Mouse (Mus musculus): Measurements from ENCODE around the gene Tex12. TPM values are rescaled to one million over a fixed set of nuclear protein-coding genes. Genes with fewer than 3 reads are reported as not detected.

Gene Tex12
- polyA plus RNA-seq (2011; ENCODE audit: insufficient read depth, insufficient read length, low replicate concordance, missing spikeins) = not detected in 2 replicates

GRCm38 (mm10) chr9:50561145-50561917, at the start of gene Tex12:
Tex12 (minus strand) TSS chr9:50561325.
- H3K4me1 ChIP-seq (ENCODE audit: control insufficient read depth, insufficient read depth, low read length) = no peaks in the 10 kb centered on the region
- no peak within 1 kb of the TSS for H3K27ac ChIP-seq (ENCODE audit: control insufficient read depth, insufficient read depth, low read depth, low read length, poor library complexity)
- no peak within 1 kb of the TSS for H3K4me3 ChIP-seq (replicated peaks; ENCODE audit: control insufficient read depth, low read depth, low read length)
- TF ChIP-seq POLR2A (IDR thresholded peaks at IDR 0.05; ENCODE audit: borderline replicate concordance, control insufficient read depth, low read depth, low read length) (no peak), CTCF (IDR thresholded peaks at IDR 0.05; ENCODE audit: control insufficient read depth, insufficient read depth, low read length) (no peak)
- whole genome bisulfite sequencing = 92% methylated on average over 38 of the region's 38 CpGs

GRCm38 (mm10) chr9:50604338-50604737, 43.2 kb upstream of the Tex12 start:
- no peak for TF ChIP-seq CTCF (IDR thresholded peaks at IDR 0.05; ENCODE audit: control insufficient read depth, insufficient read depth, low read length)
- TF ChIP-seq POLR2A (IDR thresholded peaks at IDR 0.05; ENCODE audit: borderline replicate concordance, control insufficient read depth, low read depth, low read length) = no peak
- WGBS = 3% methylated on average over 6 of the region's 6 CpGs
- peaks cover 6% of the 10 kb centered on the region for H3K4me1 ChIP-seq (ENCODE audit: control insufficient read depth, insufficient read depth, low read length)
- H3K27ac ChIP-seq (ENCODE audit: control insufficient read depth, insufficient read depth, low read depth, low read length, poor library complexity) = peak overlapping the region; percentile 85
- H3K4me3 ChIP-seq (replicated peaks; ENCODE audit: control insufficient read depth, low read depth, low read length) = peak overlapping the region; percentile 94

- Histone ChIP-seq H3K4me3 (replicated peaks; ENCODE audit: control insufficient read depth, low read depth, low read length) (peak overlapping the region; percentile 94), H3K4me1 (ENCODE audit: control insufficient read depth, insufficient read depth, low read length) (peaks cover 6% of the 10 kb centered on the region), H3K27ac (ENCODE audit: control insufficient read depth, insufficient read depth, low read depth, low read length, poor library complexity) (peak overlapping the region; percentile 85)
- TF ChIP-seq CTCF (IDR thresholded peaks at IDR 0.05; ENCODE audit: control insufficient read depth, insufficient read depth, low read length) (peak; percentile 43; the same call in 1 of the 2 replicates), POLR2A (IDR thresholded peaks at IDR 0.05; ENCODE audit: borderline replicate concordance, control insufficient read depth, low read depth, low read length) (no peak)
- WGBS = under 1% methylated on average over 24 of the region's 24 CpGs
These were observed 42.8 kb upstream of the Tex12 start for GRCm38 (mm10) chr9:50603998-50604324.

- no peak for TF ChIP-seq CTCF (IDR thresholded peaks at IDR 0.05; ENCODE audit: control insufficient read depth, insufficient read depth, low read length)
- peak; percentile 92 for TF ChIP-seq POLR2A (IDR thresholded peaks at IDR 0.05; ENCODE audit: borderline replicate concordance, control insufficient read depth, low read depth, low read length)
- H3K27ac ChIP-seq (ENCODE audit: control insufficient read depth, insufficient read depth, low read depth, low read length, poor library complexity) = peak within 1 kb of the TSS; percentile 85
- H3K4me3 ChIP-seq (replicated peaks; ENCODE audit: control insufficient read depth, low read depth, low read length) = peak within 1 kb of the TSS; percentile 94
- peaks cover 6% of the 10 kb centered on the region for H3K4me1 ChIP-seq (ENCODE audit: control insufficient read depth, insufficient read depth, low read length)
- under 1% methylated on average over 48 of the region's 48 CpGs for WGBS
These were observed 42.3 kb upstream of the Tex12 start, which contains the start of the genes Sdhd and Timm8b for GRCm38 (mm10) chr9:50603189-50603997. Sdhd (minus strand) TSS chr9:50603812. Timm8b (plus strand) TSS chr9:50603910.

- H3K27ac ChIP-seq (ENCODE audit: control insufficient read depth, insufficient read depth, low read depth, low read length, poor library complexity) = no peak overlapping the region; the same call in 1 of the 2 replicates
- peak overlapping the region; percentile 53 for H3K4me3 ChIP-seq (replicated peaks; ENCODE audit: control insufficient read depth, low read depth, low read length)
- 65% methylated on average over 7 of the region's 7 CpGs for WGBS
- peaks cover 6% of the 10 kb centered on the region for H3K4me1 ChIP-seq (ENCODE audit: control insufficient read depth, insufficient read depth, low read length)
- no peak for TF ChIP-seq POLR2A (IDR thresholded peaks at IDR 0.05; ENCODE audit: borderline replicate concordance, control insufficient read depth, low read depth, low read length)
- TF ChIP-seq CTCF (IDR thresholded peaks at IDR 0.05; ENCODE audit: control insufficient read depth, insufficient read depth, low read length) = no peak
These were observed 41.1 kb upstream of the Tex12 start for GRCm38 (mm10) chr9:50602055-50602845.

- H3K4me3 ChIP-seq (replicated peaks; ENCODE audit: control insufficient read depth, low read depth, low read length) = no peak overlapping the region
- TF ChIP-seq CTCF (IDR thresholded peaks at IDR 0.05; ENCODE audit: control insufficient read depth, insufficient read depth, low read length) (no peak), POLR2A (IDR thresholded peaks at IDR 0.05; ENCODE audit: borderline replicate concordance, control insufficient read depth, low read depth, low read length) (no peak)
- H3K4me1 ChIP-seq (ENCODE audit: control insufficient read depth, insufficient read depth, low read length) = peaks cover 6% of the 10 kb centered on the region
- H3K27ac ChIP-seq (ENCODE audit: control insufficient read depth, insufficient read depth, low read depth, low read length, poor library complexity) = no peak overlapping the region
- 35% methylated on average over 6 of the region's 6 CpGs for WGBS
These were observed 40.4 kb upstream of the Tex12 start for GRCm38 (mm10) chr9:50601536-50601935.

- H3K4me1 ChIP-seq (ENCODE audit: control insufficient read depth, insufficient read depth, low read length) = peaks cover under 1% of the 10 kb centered on the region
- TF ChIP-seq CTCF (IDR thresholded peaks at IDR 0.05; ENCODE audit: control insufficient read depth, insufficient read depth, low read length) = no peak
- no peak for TF ChIP-seq POLR2A (IDR thresholded peaks at IDR 0.05; ENCODE audit: borderline replicate concordance, control insufficient read depth, low read depth, low read length)
- WGBS = 92% methylated on average over 8 of the region's 8 CpGs
- H3K4me3 ChIP-seq (replicated peaks; ENCODE audit: control insufficient read depth, low read depth, low read length) = no peak overlapping the region
- no peak overlapping the region for H3K27ac ChIP-seq (ENCODE audit: control insufficient read depth, insufficient read depth, low read depth, low read length, poor library complexity)
These were observed 35.8 kb upstream of the Tex12 start for GRCm38 (mm10) chr9:50596973-50597372.
